Mouse (Mus musculus) heart, adult 2 months (tissue): ENCODE measurements around the gene Vmn1r221. TPM values are rescaled to one million over a fixed set of nuclear protein-coding genes. Genes with fewer than 3 reads are reported as not detected.

Experiments
- DNase-seq, 2 experiments: peaks; one replicate each; pipeline ENCODE4 v3.0.0; 2021
- H3K27ac ChIP-seq: fragments of 200-600 bp; 2 replicates; pipeline ENCODE4 v1.8.1; 2022
- H3K27me3 ChIP-seq: fragments of 200-500 bp; 2 replicates; pipeline ENCODE4 v1.6.1; 2012; ENCODE audit warnings: mild to moderate bottlenecking, low read length, inconsistent platforms, mixed read lengths; ENCODE audit not compliant: control insufficient read depth, insufficient read depth
- H3K36me3 ChIP-seq: fragments of 200-500 bp; 2 replicates; pipeline ENCODE4 v1.6.1; 2012; ENCODE audit warnings: low read length, inconsistent platforms; ENCODE audit not compliant: control insufficient read depth, insufficient read depth
- H3K4me1 ChIP-seq: fragments of 200-500 bp; 2 replicates; pipeline ENCODE4 v1.6.1; 2011; ENCODE audit warnings: low read length; ENCODE audit not compliant: control insufficient read depth, insufficient read depth
- H3K4me3 ChIP-seq: fragments of 200-600 bp; 2 replicates; pipeline ENCODE4 v1.8.1; 2022
- H3K79me2 ChIP-seq: fragments of 200-500 bp; replicated peaks from 2 replicates; pipeline ENCODE4 v1.6.1; 2012; ENCODE audit warnings: mild to moderate bottlenecking, inconsistent platforms, low read length, moderate library complexity, mixed read lengths; ENCODE audit not compliant: control insufficient read depth, insufficient read depth
- H3K9ac ChIP-seq: fragments of 200-500 bp; 2 replicates; pipeline ENCODE4 v1.6.1; 2012; ENCODE audit warnings: low read depth, mild to moderate bottlenecking, control low read depth, inconsistent platforms, low read length, mixed read lengths
- CTCF ChIP-seq: fragments of 200-600 bp; IDR thresholded peaks from 2 replicates; pipeline ENCODE4 v1.8.1; 2022; ENCODE audit warnings: antibody characterized with exemption, mild to moderate bottlenecking, moderate library complexity
- EP300 ChIP-seq: fragments of 200-500 bp; IDR thresholded peaks from 2 replicates; pipeline ENCODE4 v1.6.1; 2011; ENCODE audit warnings: low read depth, low read length, control low read depth; ENCODE audit not compliant: insufficient read depth
- POLR2A ChIP-seq: fragments of 200-500 bp; IDR thresholded peaks from 2 replicates; pipeline ENCODE4 v1.6.1; 2011; ENCODE audit warnings: mild to moderate bottlenecking, low read depth, low read length, control low read depth; ENCODE audit not compliant: insufficient read depth
- WGBS: fragments of 180-500 bp; shearing (Covaris S2); methylation state at CpG from one replicate; pipeline ENCODE4 v1.1.7; 2018; 5-methylcytosine and 5-hydroxymethylcytosine counted together
- intact Hi-C: fragments of 180-260 bp; cut with DNase I; formaldehyde crosslinking; loops from one replicate; pipeline ENCODE4 v1.15.1; 2025
- polyA plus RNA-seq: library from polyadenylated mRNA; depleted of rRNA; stranded (reverse); fragments of >200 nt; gene quantifications from 2 replicates; pipeline ENCODE4 v1.2.3, GENCODE M21; 2012; rRNA removed
- total RNA-seq, 2 experiments: library from RNA; stranded (reverse); gene quantifications; 2 replicates each; pipeline ENCODE4 v1.2.3; 2021

Gene Vmn1r221
- total and polyA plus RNA-seq, 3 experiments, result not detected

DNA sequence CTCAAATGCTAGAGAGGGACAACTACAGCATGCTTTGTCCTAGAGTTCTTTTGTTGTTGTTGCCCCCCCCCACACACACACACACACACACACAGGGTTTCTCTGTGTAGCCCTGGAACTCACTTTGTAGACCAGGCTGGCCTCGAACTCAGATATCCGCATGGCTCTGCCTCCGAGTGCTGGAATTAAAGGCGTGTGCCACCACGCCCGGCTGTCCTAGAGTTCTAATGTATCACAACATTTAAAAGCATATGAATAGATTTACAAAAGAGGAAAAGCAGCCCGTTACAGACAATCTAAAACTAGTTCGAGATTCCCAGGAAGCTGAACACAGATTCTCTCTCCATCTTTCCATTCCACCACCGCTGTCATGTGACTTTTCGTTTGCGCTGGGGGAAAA is 55.8 kb downstream of the Vmn1r221 start:
- Histone ChIP-seq H3K79me2 (no peaks in the 10 kb centered on the region), H3K9ac (no peak overlapping the region), H3K36me3 (no peaks in the 10 kb centered on the region), H3K27ac (no peak overlapping the region), H3K4me1 (no peaks in the 10 kb centered on the region), H3K27me3 (peaks cover 2% of the 10 kb centered on the region; the same call in 1 of the 2 replicates), H3K4me3 (no peak overlapping the region)
- intact Hi-C loops, result no loop called here
- no peak for TF ChIP-seq POLR2A
- TF ChIP-seq CTCF, result no peak
- TF ChIP-seq EP300, result no peak
- DNase-seq, result no peak
- WGBS, result 18% methylated on average over 11 of the region's 11 CpGs

DNA sequence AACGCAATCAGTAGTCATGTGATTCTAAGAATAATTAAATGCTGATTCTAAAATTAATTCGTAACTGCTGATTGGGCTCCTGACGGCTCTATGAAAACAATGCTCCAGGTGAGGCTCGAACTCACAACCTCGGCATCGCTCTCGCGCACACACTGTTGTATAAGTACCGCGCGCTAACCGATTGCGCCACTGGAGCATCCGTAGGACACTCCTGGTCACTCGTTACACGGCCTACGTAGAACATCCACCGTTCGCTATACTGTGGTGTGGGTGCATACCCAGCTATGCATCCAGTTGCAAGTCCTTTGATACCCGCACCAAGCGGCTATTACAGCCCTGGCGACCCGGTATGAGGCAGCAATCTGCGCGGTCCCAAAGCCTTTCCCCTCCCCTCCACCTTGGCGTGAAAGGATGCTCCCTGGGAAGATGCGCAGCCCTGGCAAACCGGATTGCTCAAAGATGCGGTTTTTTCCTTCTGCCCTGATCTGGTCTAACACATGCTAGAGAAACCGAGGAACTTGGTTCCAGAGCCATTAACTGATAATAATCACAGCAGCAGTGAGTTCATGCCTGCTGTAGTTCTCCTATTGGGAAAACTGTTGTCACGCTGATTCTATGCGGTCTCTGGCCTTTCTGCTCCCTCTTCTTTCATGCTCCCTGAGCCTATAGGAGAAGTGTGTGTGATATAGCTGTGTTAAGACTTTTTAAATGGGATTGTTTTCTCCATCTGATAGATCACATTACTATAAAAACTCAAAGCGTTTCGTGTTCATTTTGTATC is 56.6 kb downstream of the Vmn1r221 start:
- H3K9ac ChIP-seq, result no peak overlapping the region
- intact Hi-C loops, result no loop called here
- WGBS, result 6% methylated on average over 34 of the region's 34 CpGs

More for the DNA sequence above, 56.6 kb downstream of the Vmn1r221 start:
- Histone ChIP-seq H3K4me3 (no peak overlapping the region), H3K4me1 (no peaks in the 10 kb centered on the region), H3K27ac (no peak overlapping the region), H3K79me2 (no peaks in the 10 kb centered on the region), H3K27me3 (peaks cover 2% of the 10 kb centered on the region; the same call in 1 of the 2 replicates), H3K36me3 (no peaks in the 10 kb centered on the region)
- TF ChIP-seq CTCF (no peak), EP300 (no peak), POLR2A (no peak)
- DNase-seq, result no peak

Other genes with a start within 250 kb of the Vmn1r221 start
- not detected for gene Vmn1r213, start 206.5 kb upstream of the Vmn1r221 start, total RNA-seq
- not detected in 2 replicates for gene Vmn1r213, start 206.5 kb upstream of the Vmn1r221 start, polyA plus RNA-seq
- gene Vmn1r214, start 183.7 kb upstream of the Vmn1r221 start, total RNA-seq, result not detected
- gene Vmn1r214, start 183.7 kb upstream of the Vmn1r221 start, polyA plus RNA-seq, result not detected in 2 replicates
- gene Vmn1r215, start 146.1 kb upstream of the Vmn1r221 start, total RNA-seq, result not detected
- gene Vmn1r215, start 146.1 kb upstream of the Vmn1r221 start, polyA plus RNA-seq, result not detected in 2 replicates
- gene Vmn1r217, start 95.9 kb upstream of the Vmn1r221 start, total RNA-seq, result not detected
- not detected in 2 replicates for gene Vmn1r217, start 95.9 kb upstream of the Vmn1r221 start, polyA plus RNA-seq
- not detected for gene Vmn1r218, start 81.0 kb upstream of the Vmn1r221 start, total RNA-seq
- gene Vmn1r218, start 81.0 kb upstream of the Vmn1r221 start, polyA plus RNA-seq, result not detected in 2 replicates
- not detected for gene Vmn1r219, start 54.8 kb upstream of the Vmn1r221 start, total RNA-seq
- gene Vmn1r219, start 54.8 kb upstream of the Vmn1r221 start, polyA plus RNA-seq, result not detected in 2 replicates
- gene Vmn1r220, start 26.2 kb upstream of the Vmn1r221 start, total RNA-seq, result not detected
- not detected in 2 replicates for gene Vmn1r220, start 26.2 kb upstream of the Vmn1r221 start, polyA plus RNA-seq
- not detected for gene Vmn1r222, start 21.8 kb downstream of the Vmn1r221 start, total RNA-seq
- gene Vmn1r222, start 21.8 kb downstream of the Vmn1r221 start, polyA plus RNA-seq, result not detected in 2 replicates
- gene Vmn1r223, start 33.0 kb downstream of the Vmn1r221 start, total RNA-seq, result not detected
- not detected in 2 replicates for gene Vmn1r223, start 33.0 kb downstream of the Vmn1r221 start, polyA plus RNA-seq
- 10 to 100 TPM; 14.8 to 15.8 TPM for gene Zfp322a, start 155.1 kb downstream of the Vmn1r221 start, total RNA-seq
- gene Zfp322a, start 155.1 kb downstream of the Vmn1r221 start, polyA plus RNA-seq, result 1.5 and 5.3 TPM in 2 replicates
- gene Abt1, start 209.7 kb downstream of the Vmn1r221 start, total RNA-seq, result 1 to 10 TPM; 3.9 to 5.1 TPM
- gene Abt1, start 209.7 kb downstream of the Vmn1r221 start, polyA plus RNA-seq, result 2.4 and 3.1 TPM in 2 replicates